Mouse (Mus musculus): Measurements from ENCODE around the gene Ica1l.
"Not testable (repeated sequence)": the region's sequence is repeated elsewhere in the genome, so short reads cannot be mapped to it uniquely, and the experiment has no call there.

Gene Ica1l

GRCm38 (mm10) chr1:60042796-60043469, at the start of gene Ica1l:
Ica1l (minus strand) TSS chr1:60043184.
- peak; percentile 2 for DNase-seq

- no peak for DNase-seq
Measured at GRCm38 (mm10) chr1:60076411-60076810, 33.4 kb upstream of the Ica1l start.

- no peak for DNase-seq
Measured at GRCm38 (mm10) chr1:60075590-60075989, 32.6 kb upstream of the Ica1l start.

GRCm38 (mm10) chr1:60074935-60075334, 32.0 kb upstream of the Ica1l start:
- no peak for DNase-seq

- not testable (repeated sequence) for DNase-seq
Measured at GRCm38 (mm10) chr1:60070725-60071124, 27.7 kb upstream of the Ica1l start.

- no peak for DNase-seq
Measured at GRCm38 (mm10) chr1:60056310-60056709, 13.3 kb upstream of the Ica1l start.

- DNase-seq, result no peak
Measured at GRCm38 (mm10) chr1:60054659-60055058, 11.7 kb upstream of the Ica1l start.

GRCm38 (mm10) chr1:60047481-60047880, 4.5 kb upstream of the Ica1l start:
- DNase-seq, result not testable (repeated sequence)

GRCm38 (mm10) chr1:60044595-60044994, 1.6 kb upstream of the Ica1l start:
- no peak for DNase-seq

- DNase-seq, result peak; percentile 9
Measured at GRCm38 (mm10) chr1:60042398-60042795, 587 bp downstream of the Ica1l start.

- no peak for DNase-seq
Measured at GRCm38 (mm10) chr1:60035044-60035443, 7.9 kb downstream of the Ica1l start.

GRCm38 (mm10) chr1:60017031-60017469, 25.9 kb downstream of the Ica1l start:
- DNase-seq, result no peak

GRCm38 (mm10) chr1:60016136-60016611, 26.8 kb downstream of the Ica1l start:
- peak; percentile 7 for DNase-seq

GRCm38 (mm10) chr1:60015511-60015910, 27.5 kb downstream of the Ica1l start:
- no peak for DNase-seq

GRCm38 (mm10) chr1:60013779-60014178, 29.2 kb downstream of the Ica1l start:
- no peak for DNase-seq

GRCm38 (mm10) chr1:60008743-60009142, 34.2 kb downstream of the Ica1l start:
- no peak for DNase-seq

- DNase-seq, result no peak
Measured at GRCm38 (mm10) chr1:60007337-60007736, 35.6 kb downstream of the Ica1l start.

- peak; percentile 29 for DNase-seq
Measured at GRCm38 (mm10) chr1:60000319-60000718, 42.7 kb downstream of the Ica1l start.

GRCm38 (mm10) chr1:59997352-59997751, 45.6 kb downstream of the Ica1l start:
- DNase-seq, result no peak

- no peak for DNase-seq
Measured at GRCm38 (mm10) chr1:59995646-59996045, 47.3 kb downstream of the Ica1l start.

GRCm38 (mm10) chr1:59987399-59988040, 55.5 kb downstream of the Ica1l start:
- no peak for DNase-seq

- no peak for DNase-seq
Measured at GRCm38 (mm10) chr1:59986626-59987025, 56.4 kb downstream of the Ica1l start.

- DNase-seq, result peak; percentile 49
Measured at GRCm38 (mm10) chr1:59967291-59967690, 75.7 kb downstream of the Ica1l start.

GRCm38 (mm10) chr1:59966171-59966785, 76.7 kb downstream of the Ica1l start:
- DNase-seq, result no peak
